Mouse (Mus musculus) liver, adult 2 months (tissue): ENCODE measurements at regions not wholly inside any gene's neighbourhood (a gene's known extent, or its start where the extent isn't known, plus 50 kb on each side); places are given as distances from the start of the nearest gene placed in this dataset.

ENCODE experiments used
- CTCF ChIP-seq: fragments of 200-500 bp; IDR thresholded peaks from 2 replicates; pipeline ENCODE4 v1.5.1; 2011; ENCODE audit warnings: low read depth, low read length, control low read depth
- POLR2A ChIP-seq: fragments of 200-500 bp; IDR thresholded peaks from 2 replicates; pipeline ENCODE4 v1.6.1; 2011; ENCODE audit warnings: low read length, control low read depth; ENCODE audit not compliant: insufficient read depth; ENCODE audit errors: extremely low read depth

DNA sequence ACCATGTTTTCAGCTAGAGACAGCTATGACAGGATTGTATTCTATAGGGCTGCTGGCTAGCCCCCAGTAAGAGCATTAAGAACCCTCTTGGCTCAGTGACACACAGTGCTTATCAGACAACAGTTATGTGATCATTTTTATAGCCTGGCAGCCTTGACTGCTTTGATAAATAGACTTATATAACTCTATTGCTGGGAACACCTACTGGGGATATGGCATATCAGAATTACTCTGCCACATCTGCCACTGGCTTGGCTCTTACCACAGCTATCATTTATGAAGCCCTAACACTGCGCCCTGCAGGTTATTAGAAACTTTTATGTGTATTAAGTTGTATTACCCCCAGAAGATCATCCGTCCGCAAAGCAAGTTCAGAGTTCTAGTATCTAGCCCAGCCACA is 88.9 kb upstream of the Btg1 start:
- no peak for TF ChIP-seq POLR2A
- no peak for TF ChIP-seq CTCF
